Mouse (Mus musculus) C2C12 (cell line): Measurements from ENCODE around the gene Fto. TPM values are rescaled to one million over a fixed set of nuclear protein-coding genes. Genes with fewer than 3 reads are reported as not detected.

Experiments used
- H3K27me3 ChIP-seq: one replicate; pipeline ENCODE4 v1.6.1; 2011; ENCODE audit not compliant: control insufficient read depth, insufficient read depth, insufficient read length
- H3K36me3 ChIP-seq: one replicate; pipeline ENCODE4 v1.6.1; 2011; ENCODE audit not compliant: control insufficient read depth, insufficient read depth
- H3K4me3 ChIP-seq: one replicate; pipeline ENCODE4 v1.5.1; 2011; ENCODE audit warnings: mild to moderate bottlenecking, control low read depth; ENCODE audit not compliant: poor library complexity, insufficient read depth, severe bottlenecking
- H3K79me2 ChIP-seq: one replicate; pipeline ENCODE4 v1.6.1; 2011; ENCODE audit not compliant: control insufficient read depth, insufficient read depth
- H3K79me3 ChIP-seq: one replicate; pipeline ENCODE4 v1.6.1; 2011; ENCODE audit warnings: low read depth, control low read depth
- H3ac ChIP-seq: one replicate; pipeline ENCODE3; 2011; ENCODE audit warnings: low read depth; ENCODE audit not compliant: control insufficient read depth, insufficient read length
- CEBPB ChIP-seq: IDR thresholded peaks from one replicate; pipeline ENCODE4 v1.6.1; 2011; ENCODE audit warnings: low read depth, mild to moderate bottlenecking, control low read depth, moderate library complexity
- CTCF ChIP-seq: IDR thresholded peaks from one replicate; pipeline ENCODE4 v1.5.1; 2011; ENCODE audit not compliant: control insufficient read depth, insufficient read depth, insufficient read length
- FOSL1 ChIP-seq: IDR thresholded peaks from one replicate; pipeline ENCODE4 v1.8.0; 2011; ENCODE audit warnings: mild to moderate bottlenecking, low read length; ENCODE audit not compliant: poor library complexity, insufficient read depth, severe bottlenecking
- MAX ChIP-seq: IDR thresholded peaks from one replicate; pipeline ENCODE4 v1.6.1; 2011; ENCODE audit warnings: mild to moderate bottlenecking, control low read depth
- MYOD1 ChIP-seq: IDR thresholded peaks from one replicate; pipeline ENCODE4 v1.6.1; 2011; ENCODE audit warnings: low read depth; ENCODE audit not compliant: control insufficient read depth, insufficient read length
- MYOG ChIP-seq: IDR thresholded peaks from one replicate; pipeline ENCODE4 v1.6.1; 2011; ENCODE audit not compliant: control insufficient read depth, insufficient read length; ENCODE audit errors: extremely low read depth
- USF1 ChIP-seq: IDR thresholded peaks from one replicate; pipeline ENCODE4 v1.6.1; 2011; ENCODE audit warnings: low read depth, mild to moderate bottlenecking, control low read depth, moderate library complexity
- polyA plus RNA-seq: library from polyadenylated mRNA; unstranded; fragments of >200 nt; fragmentation: generic; extraction: Trizol; gene quantifications from one replicate; pipeline ENCODE4 v1.2.1, GENCODE M21; 2012; ENCODE audit warnings: missing spikeins

The Fto gene
- polyA plus RNA-seq, 1 experiment: 39.1 TPM

- Histone ChIP-seq H3K36me3 (no peaks in the 10 kb centered on the region), H3K79me2 (no peaks in the 10 kb centered on the region), H3K4me3 (no peak overlapping the region), H3K79me3 (no peaks in the 10 kb centered on the region), H3K27me3 (no peaks in the 10 kb centered on the region), H3ac (no peak overlapping the region)
- TF ChIP-seq MYOD1 (no peak), USF1 (no peak), MYOG (no peak), CTCF (no peak), FOSL1 (no peak), MAX (no peak), CEBPB (no peak)
Measured at GRCm38 (mm10) chr8:91538892-91539291, 225.6 kb downstream of the Fto start.

- H3K79me2 ChIP-seq: no peaks in the 10 kb centered on the region
- H3K4me3 ChIP-seq: no peak overlapping the region
- no peaks in the 10 kb centered on the region for H3K79me3 ChIP-seq
- no peak for TF ChIP-seq MYOD1
- TF ChIP-seq CTCF: no peak
- no peak for TF ChIP-seq MAX
- TF ChIP-seq USF1: no peak
- no peak for TF ChIP-seq CEBPB
- no peak for TF ChIP-seq MYOG
- no peak for TF ChIP-seq FOSL1
- H3K27me3 ChIP-seq: no peaks in the 10 kb centered on the region
- no peaks in the 10 kb centered on the region for H3K36me3 ChIP-seq
- H3ac ChIP-seq: no peak overlapping the region
Measured at GRCm38 (mm10) chr8:91539586-91539985, 226.3 kb downstream of the Fto start.

GRCm38 (mm10) chr8:91541229-91541628 lies 227.9 kb downstream of the Fto start:
- no peaks in the 10 kb centered on the region for H3K79me2 ChIP-seq
- no peaks in the 10 kb centered on the region for H3K79me3 ChIP-seq
- no peak overlapping the region for H3ac ChIP-seq
- H3K36me3 ChIP-seq: no peaks in the 10 kb centered on the region
- no peak overlapping the region for H3K4me3 ChIP-seq
- H3K27me3 ChIP-seq: no peaks in the 10 kb centered on the region
- TF ChIP-seq USF1: no peak
- no peak for TF ChIP-seq MYOG

GRCm38 (mm10) chr8:91545561-91545960 lies 232.2 kb downstream of the Fto start:
- Histone ChIP-seq H3K27me3 (no peaks in the 10 kb centered on the region), H3K36me3 (no peaks in the 10 kb centered on the region), H3ac (no peak overlapping the region), H3K79me3 (no peaks in the 10 kb centered on the region), H3K4me3 (no peak overlapping the region), H3K79me2 (no peaks in the 10 kb centered on the region)
- TF ChIP-seq MYOD1 (peak; percentile 21), MAX (no peak)

- Histone ChIP-seq H3K4me3 (no peak overlapping the region), H3K36me3 (no peaks in the 10 kb centered on the region), H3K79me3 (no peaks in the 10 kb centered on the region), H3K79me2 (no peaks in the 10 kb centered on the region), H3ac (no peak overlapping the region), H3K27me3 (no peaks in the 10 kb centered on the region)
- TF ChIP-seq MAX: no peak
- TF ChIP-seq CEBPB: no peak
- TF ChIP-seq FOSL1: no peak
- TF ChIP-seq MYOG: no peak
- no peak for TF ChIP-seq USF1
- no peak for TF ChIP-seq CTCF
Measured at GRCm38 (mm10) chr8:91546599-91546998, 233.3 kb downstream of the Fto start.

GRCm38 (mm10) chr8:91550131-91550530 lies 236.8 kb downstream of the Fto start:
- no peaks in the 10 kb centered on the region for H3K27me3 ChIP-seq
- no peak for TF ChIP-seq MYOD1
- no peak for TF ChIP-seq FOSL1
- TF ChIP-seq MAX: no peak
- TF ChIP-seq CEBPB: no peak
- TF ChIP-seq USF1: no peak
- TF ChIP-seq CTCF: no peak
- TF ChIP-seq MYOG: no peak
- H3K36me3 ChIP-seq: no peaks in the 10 kb centered on the region
- no peak overlapping the region for H3ac ChIP-seq
- no peak overlapping the region for H3K4me3 ChIP-seq
- no peaks in the 10 kb centered on the region for H3K79me3 ChIP-seq
- H3K79me2 ChIP-seq: no peaks in the 10 kb centered on the region
